Mouse (Mus musculus): Measurements from ENCODE around the gene A430089I19Rik. TPM values are rescaled to one million over a fixed set of nuclear protein-coding genes. Genes with fewer than 3 reads are reported as not detected.
"Not testable (repeated sequence)": the region's sequence is repeated elsewhere in the genome, so short reads cannot be mapped to it uniquely, and the experiment has no call there.

Gene A430089I19Rik
- polyA plus RNA-seq (2012; rRNA removed) = not detected in 2 replicates

DNA sequence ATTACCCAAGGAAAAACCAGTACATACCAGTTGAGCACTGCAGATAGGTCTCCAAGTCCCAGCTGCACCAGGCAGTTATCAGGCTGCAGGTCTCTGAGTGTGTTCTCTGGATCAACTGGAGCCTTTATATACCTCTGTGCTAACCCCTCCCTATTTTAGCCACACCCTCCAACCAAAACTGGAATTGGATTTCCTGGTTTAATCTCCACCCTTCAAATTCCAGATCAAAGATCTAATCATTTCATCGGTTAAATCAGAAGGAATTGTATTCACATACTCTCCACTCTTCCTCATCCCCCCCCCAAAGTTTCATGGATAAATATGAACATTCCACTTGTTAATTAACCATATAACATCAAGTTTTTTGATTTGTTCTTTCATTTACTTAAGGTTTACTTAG, at the start of gene A430089I19Rik:
Gene A430089I19Rik, minus strand, starts transcription at position 101 of the 400 bp plus-strand sequence.
- DNase-seq (ENCODE audit: extremely low spot score in 1 of 2, low spot score in 1 of 2) = not testable (repeated sequence)

GRCm38 (mm10) chr5:94339449-94339848, 32.9 kb upstream of the A430089I19Rik start, which contains the start of gene AA792892:
AA792892 (plus strand) TSS chr5:94339749.
- DNase-seq (ENCODE audit: extremely low spot score in 1 of 2, low spot score in 1 of 2) = not testable (repeated sequence)

GRCm38 (mm10) chr5:94314135-94314534, 7.5 kb upstream of the A430089I19Rik start, which contains the start of gene Gm6502:
Gm6502 (plus strand) TSS chr5:94314435.
- not testable (repeated sequence) for DNase-seq (ENCODE audit: extremely low spot score in 1 of 2, low spot score in 1 of 2)

Other genes with a start within 250 kb of the A430089I19Rik start
- gene BC061212, start 236.3 kb downstream of the A430089I19Rik start, polyA plus RNA-seq (2012; rRNA removed) = not detected in 2 replicates
- gene Gm6351, start 230.4 kb downstream of the A430089I19Rik start, polyA plus RNA-seq (2012; rRNA removed) = not detected in 2 replicates
- not detected in 2 replicates for gene Gm3106, start 88.8 kb downstream of the A430089I19Rik start, polyA plus RNA-seq (2012; rRNA removed)
- not detected in 2 replicates for gene Gm6502, start 7.6 kb upstream of the A430089I19Rik start, polyA plus RNA-seq (2012; rRNA removed)
- gene AA792892, start 33.0 kb upstream of the A430089I19Rik start, polyA plus RNA-seq (2012; rRNA removed) = not detected in 2 replicates
- gene Gm7682, start 139.0 kb upstream of the A430089I19Rik start, polyA plus RNA-seq (2012; rRNA removed) = not detected in 2 replicates
- not detected in 2 replicates for gene Gm3139, start 219.5 kb upstream of the A430089I19Rik start, polyA plus RNA-seq (2012; rRNA removed)